Mouse (Mus musculus): ENCODE measurements around the gene Dzip1l. TPM values are rescaled to one million over a fixed set of nuclear protein-coding genes. Genes with fewer than 3 reads are reported as not detected.

Gene Dzip1l
- polyA plus RNA-seq, 1 experiment from 2014 or later: 26.7 TPM

Other genes starting within 250 kb of the Dzip1l start
- gene Mras, start 192.1 kb upstream of the Dzip1l start, polyA plus RNA-seq (2016; fragmentation: Nextera tagmentation; extraction: Ambion mirVana): 16.6 and 21.9 TPM in 2 replicates
- gene Nme9, start 178.0 kb upstream of the Dzip1l start, polyA plus RNA-seq (2016; fragmentation: Nextera tagmentation; extraction: Ambion mirVana): not detected in 2 replicates
- gene Armc8, start 60.6 kb upstream of the Dzip1l start, polyA plus RNA-seq (2016; fragmentation: Nextera tagmentation; extraction: Ambion mirVana): 22.4 and 22.5 TPM in 2 replicates
- 32.7 and 34.1 TPM in 2 replicates for gene Dbr1, start 53.7 kb upstream of the Dzip1l start, polyA plus RNA-seq (2016; fragmentation: Nextera tagmentation; extraction: Ambion mirVana)
- gene A4gnt, start 17.0 kb upstream of the Dzip1l start, polyA plus RNA-seq (2016; fragmentation: Nextera tagmentation; extraction: Ambion mirVana): not detected in 2 replicates
- not detected in 2 replicates for gene Cldn18, start 87.8 kb downstream of the Dzip1l start, polyA plus RNA-seq (2016; fragmentation: Nextera tagmentation; extraction: Ambion mirVana)
- gene Sox14, start 246.7 kb downstream of the Dzip1l start, polyA plus RNA-seq (2016; fragmentation: Nextera tagmentation; extraction: Ambion mirVana): 0.29 and 0.39 TPM in 2 replicates

Data from limb, embryonic 12.5 days (tissue).